Mouse (Mus musculus): ENCODE data around the gene Prx. TPM values are rescaled to one million over a fixed set of nuclear protein-coding genes. Genes with fewer than 3 reads are reported as not detected.

The Prx gene
- polyA plus RNA-seq, 1 experiment from 2014 or later = 2.9 TPM

- WGBS = 92% methylated on average over 9 of the region's 10 CpGs
- Histone ChIP-seq H3K4me2 (no peak overlapping the region), H3K9ac (no peak overlapping the region), H3K9me3 (no peaks in the 10 kb centered on the region), H3K36me3 (replicated peaks) (peaks cover 58% of the 10 kb centered on the region), H3K27me3 (no peaks in the 10 kb centered on the region), H3K4me3 (replicated peaks) (no peak overlapping the region), H3K27ac (no peak overlapping the region), H3K4me1 (no peaks in the 10 kb centered on the region)
- no peak for ATAC-seq (ENCODE audit: low FRiP score)
Observed at GRCm38 (mm10) chr7:27531707-27532106, 32.6 kb downstream of the Prx start.

GRCm38 (mm10) chr7:27532480-27533050 is 33.4 kb downstream of the Prx start:
- ATAC-seq (ENCODE audit: low FRiP score) = no peak
- Histone ChIP-seq H3K27ac (no peak overlapping the region), H3K36me3 (replicated peaks) (peaks cover 63% of the 10 kb centered on the region), H3K9me3 (no peaks in the 10 kb centered on the region), H3K4me1 (no peaks in the 10 kb centered on the region), H3K4me2 (no peak overlapping the region), H3K4me3 (replicated peaks) (no peak overlapping the region), H3K9ac (no peak overlapping the region), H3K27me3 (no peaks in the 10 kb centered on the region)
- WGBS = 93% methylated on average over 9 of the region's 9 CpGs

GRCm38 (mm10) chr7:27535386-27535785 is 36.3 kb downstream of the Prx start:
- Histone ChIP-seq H3K4me2 (no peak overlapping the region), H3K4me1 (no peaks in the 10 kb centered on the region), H3K27ac (no peak overlapping the region), H3K27me3 (no peaks in the 10 kb centered on the region), H3K9me3 (no peaks in the 10 kb centered on the region), H3K9ac (no peak overlapping the region), H3K36me3 (replicated peaks) (peaks cover 72% of the 10 kb centered on the region), H3K4me3 (replicated peaks) (no peak overlapping the region)
- 94% methylated on average over 2 of the region's 2 CpGs for WGBS
- no peak for ATAC-seq (ENCODE audit: low FRiP score)

GRCm38 (mm10) chr7:27536618-27537017 is 37.5 kb downstream of the Prx start:
- no peak overlapping the region for H3K9ac ChIP-seq
- WGBS = 89% methylated on average over 6 of the region's 6 CpGs
- peaks cover 68% of the 10 kb centered on the region for H3K36me3 ChIP-seq (replicated peaks)
- H3K4me3 ChIP-seq (replicated peaks) = no peak overlapping the region
- H3K4me1 ChIP-seq = peaks cover 8% of the 10 kb centered on the region
- no peaks in the 10 kb centered on the region for H3K9me3 ChIP-seq
- no peak for ATAC-seq (ENCODE audit: low FRiP score)
- no peaks in the 10 kb centered on the region for H3K27me3 ChIP-seq
- H3K27ac ChIP-seq = no peak overlapping the region
- H3K4me2 ChIP-seq = no peak overlapping the region

- H3K9ac ChIP-seq = no peak overlapping the region
- H3K36me3 ChIP-seq (replicated peaks) = peaks cover 55% of the 10 kb centered on the region
- H3K4me2 ChIP-seq = no peak overlapping the region
- H3K27ac ChIP-seq = no peak overlapping the region
- ATAC-seq (ENCODE audit: low FRiP score) = no peak
- H3K9me3 ChIP-seq = no peaks in the 10 kb centered on the region
- no peak overlapping the region for H3K4me3 ChIP-seq (replicated peaks)
- no peaks in the 10 kb centered on the region for H3K27me3 ChIP-seq
- WGBS = 91% methylated on average over 8 of the region's 8 CpGs
- peaks cover 22% of the 10 kb centered on the region for H3K4me1 ChIP-seq
Observed at GRCm38 (mm10) chr7:27537998-27538397, 38.9 kb downstream of the Prx start.

GRCm38 (mm10) chr7:27538797-27539196 is 39.7 kb downstream of the Prx start:
- ATAC-seq (ENCODE audit: low FRiP score) = no peak
- H3K9me3 ChIP-seq = no peaks in the 10 kb centered on the region
- H3K9ac ChIP-seq = no peak overlapping the region
- H3K4me1 ChIP-seq = peaks cover 23% of the 10 kb centered on the region
- H3K27ac ChIP-seq = no peak overlapping the region
- H3K4me3 ChIP-seq (replicated peaks) = no peak overlapping the region
- no peaks in the 10 kb centered on the region for H3K27me3 ChIP-seq
- peaks cover 48% of the 10 kb centered on the region for H3K36me3 ChIP-seq (replicated peaks)
- H3K4me2 ChIP-seq = no peak overlapping the region
- 84% methylated on average over 2 of the region's 2 CpGs for WGBS

- no peak for ATAC-seq (ENCODE audit: low FRiP score)
- H3K27ac ChIP-seq = no peak overlapping the region
- H3K4me1 ChIP-seq = peaks cover 23% of the 10 kb centered on the region
- H3K36me3 ChIP-seq (replicated peaks) = peaks cover 36% of the 10 kb centered on the region
- H3K27me3 ChIP-seq = no peaks in the 10 kb centered on the region
- H3K4me3 ChIP-seq (replicated peaks) = no peak overlapping the region
- no peak overlapping the region for H3K4me2 ChIP-seq
- no peaks in the 10 kb centered on the region for H3K9me3 ChIP-seq
- whole genome bisulfite sequencing = 82% methylated on average over 2 of the region's 2 CpGs
- H3K9ac ChIP-seq = no peak overlapping the region
Observed at GRCm38 (mm10) chr7:27540521-27540920, 41.4 kb downstream of the Prx start.

GRCm38 (mm10) chr7:27540935-27541334 is 41.8 kb downstream of the Prx start:
- Histone ChIP-seq H3K4me3 (replicated peaks) (no peak overlapping the region), H3K36me3 (replicated peaks) (peaks cover 32% of the 10 kb centered on the region), H3K4me2 (no peak overlapping the region), H3K9ac (no peak overlapping the region), H3K27me3 (no peaks in the 10 kb centered on the region), H3K27ac (no peak overlapping the region), H3K9me3 (no peaks in the 10 kb centered on the region), H3K4me1 (peaks cover 23% of the 10 kb centered on the region)
- no peak for ATAC-seq (ENCODE audit: low FRiP score)
- WGBS = 92% methylated on average over 6 of the region's 6 CpGs

- Histone ChIP-seq H3K4me2 (peak overlapping the region; percentile 80), H3K4me3 (replicated peaks) (no peak overlapping the region), H3K9ac (no peak overlapping the region), H3K36me3 (replicated peaks) (peaks cover 27% of the 10 kb centered on the region), H3K27me3 (no peaks in the 10 kb centered on the region), H3K9me3 (no peaks in the 10 kb centered on the region), H3K27ac (no peak overlapping the region), H3K4me1 (peaks cover 23% of the 10 kb centered on the region)
- WGBS = 76% methylated on average over 16 of the region's 16 CpGs
- ATAC-seq (ENCODE audit: low FRiP score) = 0 out of 2 replicates have a peak, but pooled peaks have one; percentile 18
Observed at GRCm38 (mm10) chr7:27541431-27541830, 42.3 kb downstream of the Prx start.

GRCm38 (mm10) chr7:27541922-27542321 is 42.8 kb downstream of the Prx start:
- Histone ChIP-seq H3K4me1 (peaks cover 23% of the 10 kb centered on the region), H3K36me3 (replicated peaks) (peaks cover 24% of the 10 kb centered on the region), H3K27ac (no peak overlapping the region), H3K4me3 (replicated peaks) (peak overlapping the region; percentile 45), H3K9me3 (no peaks in the 10 kb centered on the region), H3K4me2 (peak overlapping the region; percentile 80), H3K27me3 (no peaks in the 10 kb centered on the region), H3K9ac (peak overlapping the region; percentile 62; the same call in 1 of the 2 replicates)
- WGBS = 61% methylated on average over 5 of the region's 5 CpGs
- ATAC-seq (ENCODE audit: low FRiP score) = no peak

- peak; percentile 95 for ATAC-seq (ENCODE audit: low FRiP score)
- H3K27ac ChIP-seq = no peak overlapping the region
- WGBS = 1% methylated on average over 30 of the region's 30 CpGs
Observed at GRCm38 (mm10) chr7:27542392-27543033, 43.4 kb downstream of the Prx start.

GRCm38 (mm10) chr7:27543065-27543464 is 43.9 kb downstream of the Prx start:
- H3K4me3 ChIP-seq (replicated peaks) = peak overlapping the region; percentile 45
- H3K9ac ChIP-seq = peak overlapping the region; percentile 62; the same call in 1 of the 2 replicates
- no peak; the same call in 1 of the 2 replicates for ATAC-seq (ENCODE audit: low FRiP score)
- no peak overlapping the region for H3K27ac ChIP-seq
- peaks cover 14% of the 10 kb centered on the region for H3K36me3 ChIP-seq (replicated peaks)
- H3K4me2 ChIP-seq = peak overlapping the region; percentile 80
- no peaks in the 10 kb centered on the region for H3K27me3 ChIP-seq
- no peaks in the 10 kb centered on the region for H3K9me3 ChIP-seq
- peaks cover 23% of the 10 kb centered on the region for H3K4me1 ChIP-seq
- WGBS = 59% methylated on average over 6 of the region's 6 CpGs

More at GRCm38 (mm10) chr7:27542392-27543033, 43.4 kb downstream of the Prx start:
- peak overlapping the region; percentile 45 for H3K4me3 ChIP-seq (replicated peaks)
- peaks cover 23% of the 10 kb centered on the region for H3K4me1 ChIP-seq
- H3K9me3 ChIP-seq = no peaks in the 10 kb centered on the region
- H3K36me3 ChIP-seq (replicated peaks) = peaks cover 20% of the 10 kb centered on the region
- H3K4me2 ChIP-seq = peak overlapping the region; percentile 80
- H3K27me3 ChIP-seq = no peaks in the 10 kb centered on the region
- peak overlapping the region; percentile 62 for H3K9ac ChIP-seq

GRCm38 (mm10) chr7:27543851-27544250 is 44.7 kb downstream of the Prx start:
- no peak for ATAC-seq (ENCODE audit: low FRiP score)
- Histone ChIP-seq H3K4me2 (no peak overlapping the region), H3K27me3 (no peaks in the 10 kb centered on the region), H3K27ac (no peak overlapping the region), H3K9me3 (no peaks in the 10 kb centered on the region), H3K9ac (no peak overlapping the region), H3K36me3 (replicated peaks) (peaks cover 12% of the 10 kb centered on the region), H3K4me1 (peaks cover 23% of the 10 kb centered on the region), H3K4me3 (replicated peaks) (no peak overlapping the region)
- 92% methylated on average over 4 of the region's 4 CpGs for WGBS
